Mouse (Mus musculus): ENCODE data around the gene Hoxd10. TPM values are rescaled to one million over a fixed set of nuclear protein-coding genes. Genes with fewer than 3 reads are reported as not detected.

Gene Hoxd10
- polyA plus RNA-seq, 1 experiment from 2014 or later, result not detected

- Histone ChIP-seq H3K9ac (no peak overlapping the region), H3K36me3 (no peaks in the 10 kb centered on the region), H3K4me2 (peak overlapping the region; percentile 43), H3K27ac (no peak overlapping the region), H3K4me3 (peak overlapping the region; percentile 25), H3K27me3 (peaks cover 99% of the 10 kb centered on the region), H3K9me3 (no peaks in the 10 kb centered on the region), H3K4me1 (replicated peaks) (peaks cover 12% of the 10 kb centered on the region)
- no peak for ATAC-seq (ENCODE audit: low FRiP score)
- 0% methylated on average over 64 of the region's 74 CpGs for WGBS
Observed at GRCm38 (mm10) chr2:74668370-74669229, 23.1 kb upstream of the Hoxd10 start.

GRCm38 (mm10) chr2:74669230-74669578, 22.5 kb upstream of the Hoxd10 start:
- ATAC-seq (ENCODE audit: low FRiP score), result no peak
- no peak overlapping the region for H3K4me2 ChIP-seq
- H3K9ac ChIP-seq, result no peak overlapping the region
- H3K4me3 ChIP-seq, result no peak overlapping the region
- no peak overlapping the region for H3K27ac ChIP-seq
- 2% methylated on average over 3 of the region's 3 CpGs for WGBS
- H3K36me3 ChIP-seq, result no peaks in the 10 kb centered on the region
- peaks cover 12% of the 10 kb centered on the region for H3K4me1 ChIP-seq (replicated peaks)
- no peaks in the 10 kb centered on the region for H3K9me3 ChIP-seq
- peaks cover 99% of the 10 kb centered on the region for H3K27me3 ChIP-seq

GRCm38 (mm10) chr2:74669650-74670235, 22.0 kb upstream of the Hoxd10 start:
- H3K9ac ChIP-seq, result no peak overlapping the region
- H3K4me2 ChIP-seq, result no peak overlapping the region
- H3K9me3 ChIP-seq, result no peaks in the 10 kb centered on the region
- WGBS, result 2% methylated on average over 14 of the region's 14 CpGs
- H3K27ac ChIP-seq, result no peak overlapping the region
- H3K4me1 ChIP-seq (replicated peaks), result peaks cover 12% of the 10 kb centered on the region
- H3K4me3 ChIP-seq, result no peak overlapping the region
- ATAC-seq (ENCODE audit: low FRiP score), result no peak
- H3K36me3 ChIP-seq, result no peaks in the 10 kb centered on the region
- H3K27me3 ChIP-seq, result peaks cover 99% of the 10 kb centered on the region

GRCm38 (mm10) chr2:74670632-74671188, 21.0 kb upstream of the Hoxd10 start:
- ATAC-seq (ENCODE audit: low FRiP score), result no peak
- Histone ChIP-seq H3K36me3 (no peaks in the 10 kb centered on the region), H3K9ac (no peak overlapping the region), H3K4me3 (no peak overlapping the region), H3K27me3 (peaks cover 99% of the 10 kb centered on the region), H3K4me2 (no peak overlapping the region), H3K9me3 (no peaks in the 10 kb centered on the region), H3K27ac (no peak overlapping the region), H3K4me1 (replicated peaks) (peaks cover 12% of the 10 kb centered on the region)
- 2% methylated on average over 3 of the region's 3 CpGs for WGBS

GRCm38 (mm10) chr2:74671847-74672246, 19.9 kb upstream of the Hoxd10 start:
- peaks cover 12% of the 10 kb centered on the region for H3K4me1 ChIP-seq (replicated peaks)
- no peaks in the 10 kb centered on the region for H3K9me3 ChIP-seq
- peaks cover 100% of the 10 kb centered on the region for H3K27me3 ChIP-seq
- no peak for ATAC-seq (ENCODE audit: low FRiP score)
- H3K27ac ChIP-seq, result no peak overlapping the region
- H3K9ac ChIP-seq, result no peak overlapping the region
- H3K36me3 ChIP-seq, result no peaks in the 10 kb centered on the region
- H3K4me3 ChIP-seq, result no peak overlapping the region
- WGBS, result 5% methylated on average over 5 of the region's 5 CpGs
- H3K4me2 ChIP-seq, result no peak overlapping the region

- WGBS, result under 1% methylated on average over 40 of the region's 40 CpGs
- ATAC-seq (ENCODE audit: low FRiP score), result peak; percentile 46; the same call in 1 of the 2 replicates
- H3K4me3 ChIP-seq, result peak overlapping the region; percentile 33
Observed at GRCm38 (mm10) chr2:74672481-74673362, 19.0 kb upstream of the Hoxd10 start.

GRCm38 (mm10) chr2:74673835-74674425, 17.8 kb upstream of the Hoxd10 start:
- H3K4me1 ChIP-seq (replicated peaks), result peaks cover 4% of the 10 kb centered on the region
- no peak overlapping the region for H3K27ac ChIP-seq
- no peak overlapping the region for H3K4me3 ChIP-seq
- WGBS, result under 1% methylated on average over 24 of the region's 24 CpGs
- H3K9me3 ChIP-seq, result no peaks in the 10 kb centered on the region
- no peaks in the 10 kb centered on the region for H3K36me3 ChIP-seq
- no peak overlapping the region for H3K9ac ChIP-seq
- peaks cover 100% of the 10 kb centered on the region for H3K27me3 ChIP-seq
- no peak for ATAC-seq (ENCODE audit: low FRiP score)
- no peak overlapping the region for H3K4me2 ChIP-seq

More at GRCm38 (mm10) chr2:74672481-74673362, 19.0 kb upstream of the Hoxd10 start:
- peaks cover 100% of the 10 kb centered on the region for H3K27me3 ChIP-seq
- H3K9ac ChIP-seq, result no peak overlapping the region
- H3K4me2 ChIP-seq, result peak overlapping the region; percentile 46
- H3K4me1 ChIP-seq (replicated peaks), result peaks cover 12% of the 10 kb centered on the region
- H3K36me3 ChIP-seq, result no peaks in the 10 kb centered on the region
- H3K27ac ChIP-seq, result no peak overlapping the region
- no peaks in the 10 kb centered on the region for H3K9me3 ChIP-seq

- Histone ChIP-seq H3K4me1 (replicated peaks) (peaks cover 4% of the 10 kb centered on the region), H3K4me2 (no peak within 1 kb of the TSS), H3K4me3 (no peak within 1 kb of the TSS), H3K36me3 (no peaks in the 10 kb centered on the region), H3K9ac (no peak within 1 kb of the TSS), H3K27me3 (peaks cover 100% of the 10 kb centered on the region), H3K27ac (no peak within 1 kb of the TSS), H3K9me3 (no peaks in the 10 kb centered on the region)
- WGBS, result 2% methylated on average over 47 of the region's 47 CpGs
- no peak for ATAC-seq (ENCODE audit: low FRiP score)
Observed at GRCm38 (mm10) chr2:74674881-74675665, 16.7 kb upstream of the Hoxd10 start, which contains the start of gene Hoxd12. TSS of gene Hoxd12 (plus strand) at chr2:74675013.

- Histone ChIP-seq H3K27ac (no peak overlapping the region), H3K36me3 (no peaks in the 10 kb centered on the region), H3K4me2 (no peak overlapping the region), H3K9ac (no peak overlapping the region), H3K4me1 (replicated peaks) (peaks cover 4% of the 10 kb centered on the region), H3K4me3 (no peak overlapping the region), H3K9me3 (no peaks in the 10 kb centered on the region), H3K27me3 (peaks cover 100% of the 10 kb centered on the region)
- ATAC-seq (ENCODE audit: low FRiP score), result no peak
- 7% methylated on average over 23 of the region's 24 CpGs for WGBS
Observed at GRCm38 (mm10) chr2:74675666-74676282, 15.9 kb upstream of the Hoxd10 start.

GRCm38 (mm10) chr2:74676376-74677052, 15.2 kb upstream of the Hoxd10 start:
- no peak overlapping the region for H3K4me2 ChIP-seq
- peaks cover 100% of the 10 kb centered on the region for H3K27me3 ChIP-seq
- ATAC-seq (ENCODE audit: low FRiP score), result no peak
- no peak overlapping the region for H3K27ac ChIP-seq
- H3K36me3 ChIP-seq, result no peaks in the 10 kb centered on the region
- 7% methylated on average over 9 of the region's 9 CpGs for WGBS
- no peak overlapping the region for H3K4me3 ChIP-seq
- no peak overlapping the region for H3K9ac ChIP-seq
- H3K4me1 ChIP-seq (replicated peaks), result peaks cover 4% of the 10 kb centered on the region
- H3K9me3 ChIP-seq, result no peaks in the 10 kb centered on the region

Data from hindbrain, embryonic 13.5 days (tissue).